Mouse (Mus musculus) intestine, embryonic 15.5 days (tissue): Measurements from ENCODE around the gene Spdl1. TPM values are rescaled to one million over a fixed set of nuclear protein-coding genes. Genes with fewer than 3 reads are reported as not detected.

Experiments used
- ATAC-seq: fragments of 200-750 bp; cut with Nextera tagmentation; 2 replicates; pipeline ENCODE4 v1.8.0; 2017; ENCODE audit warnings: moderate TSS enrichment, moderate library complexity
- H3K27ac ChIP-seq: fragments of 300-500 bp; sonication (generic); 2 replicates; pipeline ENCODE4 v1.5.1; 2015; ENCODE audit warnings: mild to moderate bottlenecking, inconsistent platforms
- H3K27me3 ChIP-seq: fragments of 300-500 bp; sonication (generic); replicated peaks from 2 replicates; pipeline ENCODE4 v1.6.1; 2015; ENCODE audit warnings: inconsistent platforms
- H3K36me3 ChIP-seq: fragments of 300-500 bp; sonication (generic); 2 replicates; pipeline ENCODE4 v1.6.1; 2015; ENCODE audit warnings: inconsistent platforms
- H3K4me1 ChIP-seq: fragments of 300-500 bp; sonication (generic); replicated peaks from 2 replicates; pipeline ENCODE4 v1.6.1; 2015; ENCODE audit warnings: inconsistent platforms
- H3K4me2 ChIP-seq: fragments of 300-500 bp; sonication (generic); replicated peaks from 2 replicates; pipeline ENCODE4 v1.6.1; 2015; ENCODE audit warnings: mild to moderate bottlenecking, inconsistent platforms
- H3K4me3 ChIP-seq: fragments of 300-500 bp; sonication (generic); replicated peaks from 2 replicates; pipeline ENCODE4 v1.5.1; 2015; ENCODE audit warnings: inconsistent platforms
- H3K9ac ChIP-seq: fragments of 300-500 bp; sonication (generic); 2 replicates; pipeline ENCODE4 v1.6.1; 2015; ENCODE audit warnings: inconsistent platforms
- H3K9me3 ChIP-seq: fragments of 300-500 bp; sonication (generic); 2 replicates; pipeline ENCODE4 v1.6.1; 2016; ENCODE audit warnings: inconsistent platforms
- WGBS: fragments of 180-500 bp; shearing (Covaris S2); methylation state at CpG from one replicate; pipeline ENCODE4 v1.1.7; 2015; 5-methylcytosine and 5-hydroxymethylcytosine counted together
- polyA plus RNA-seq: library from polyadenylated mRNA; unstranded; fragments of >200 nt; fragmentation: Nextera tagmentation; extraction: Ambion mirVana; gene quantifications from 2 replicates; pipeline ENCODE4 v1.2.1, GENCODE M21; 2015

Spdl1 gene
- polyA plus RNA-seq = 18.3 and 18.7 TPM in 2 replicates

- no peaks in the 10 kb centered on the region for H3K9me3 ChIP-seq
- no peaks in the 10 kb centered on the region for H3K27me3 ChIP-seq
- peak within 1 kb of the TSS; percentile 82 for H3K4me2 ChIP-seq
- peak within 1 kb of the TSS; percentile 74 for H3K27ac ChIP-seq
- WGBS = under 1% methylated on average over 49 of the region's 49 CpGs
- peak within 1 kb of the TSS; percentile 78 for H3K9ac ChIP-seq
- peaks cover 9% of the 10 kb centered on the region for H3K4me1 ChIP-seq
- peaks cover 5% of the 10 kb centered on the region; the same call in 1 of the 2 replicates for H3K36me3 ChIP-seq
- peak; percentile 99 for ATAC-seq
- peak within 1 kb of the TSS; percentile 78 for H3K4me3 ChIP-seq
Measured at GRCm38 (mm10) chr11:34833318-34834086, at the start of gene Spdl1. Gene Spdl1 (minus strand): TSS chr11:34833641.

- Histone ChIP-seq H3K9ac (no peak overlapping the region), H3K4me1 (no peaks in the 10 kb centered on the region)
- ATAC-seq = peak; percentile 28; the same call in 1 of the 2 replicates
Measured at GRCm38 (mm10) chr11:34881528-34881927, 48.1 kb upstream of the Spdl1 start.

GRCm38 (mm10) chr11:34879678-34880077 lies 46.2 kb upstream of the Spdl1 start:
- Histone ChIP-seq H3K27me3 (no peaks in the 10 kb centered on the region), H3K9ac (no peak overlapping the region), H3K4me3 (no peak overlapping the region), H3K4me1 (no peaks in the 10 kb centered on the region), H3K27ac (no peak overlapping the region), H3K9me3 (no peaks in the 10 kb centered on the region), H3K36me3 (no peaks in the 10 kb centered on the region), H3K4me2 (no peak overlapping the region)
- no peak for ATAC-seq
- WGBS = 63% methylated on average over 1 of the region's 1 CpGs

More at GRCm38 (mm10) chr11:34881528-34881927, 48.1 kb upstream of the Spdl1 start:
- no peaks in the 10 kb centered on the region for H3K27me3 ChIP-seq
- no peak overlapping the region for H3K4me3 ChIP-seq
- 31% methylated on average over 5 of the region's 5 CpGs for WGBS
- H3K9me3 ChIP-seq = no peaks in the 10 kb centered on the region
- no peak overlapping the region for H3K27ac ChIP-seq
- no peak overlapping the region for H3K4me2 ChIP-seq
- no peaks in the 10 kb centered on the region for H3K36me3 ChIP-seq

DNA sequence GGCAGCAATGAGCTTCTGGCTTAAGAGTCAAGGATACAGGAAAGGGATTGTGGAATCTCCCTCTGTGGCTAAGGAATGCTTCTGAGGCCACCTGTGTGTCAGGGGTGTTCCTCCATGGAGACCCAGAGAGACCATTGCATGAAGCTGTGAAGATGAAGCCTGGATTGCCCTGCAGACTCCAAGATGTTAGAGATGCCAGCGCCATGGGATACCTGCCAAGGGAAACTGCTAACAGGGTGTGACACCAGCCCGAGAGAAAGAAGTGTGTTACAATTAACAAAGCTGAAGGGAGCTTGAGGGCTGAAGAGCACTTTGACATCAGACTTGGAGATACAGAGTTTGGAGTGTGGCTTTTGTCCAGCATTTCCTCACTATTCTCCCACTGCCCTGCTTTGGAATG lies 40.4 kb upstream of the Spdl1 start:
- no peaks in the 10 kb centered on the region for H3K4me1 ChIP-seq
- no peak for ATAC-seq
- no peak overlapping the region for H3K4me2 ChIP-seq
- H3K27me3 ChIP-seq = no peaks in the 10 kb centered on the region
- no peaks in the 10 kb centered on the region for H3K9me3 ChIP-seq
- no peak overlapping the region for H3K9ac ChIP-seq
- 81% methylated on average over 2 of the region's 2 CpGs for WGBS
- H3K27ac ChIP-seq = no peak overlapping the region
- H3K36me3 ChIP-seq = no peaks in the 10 kb centered on the region
- no peak overlapping the region for H3K4me3 ChIP-seq

DNA sequence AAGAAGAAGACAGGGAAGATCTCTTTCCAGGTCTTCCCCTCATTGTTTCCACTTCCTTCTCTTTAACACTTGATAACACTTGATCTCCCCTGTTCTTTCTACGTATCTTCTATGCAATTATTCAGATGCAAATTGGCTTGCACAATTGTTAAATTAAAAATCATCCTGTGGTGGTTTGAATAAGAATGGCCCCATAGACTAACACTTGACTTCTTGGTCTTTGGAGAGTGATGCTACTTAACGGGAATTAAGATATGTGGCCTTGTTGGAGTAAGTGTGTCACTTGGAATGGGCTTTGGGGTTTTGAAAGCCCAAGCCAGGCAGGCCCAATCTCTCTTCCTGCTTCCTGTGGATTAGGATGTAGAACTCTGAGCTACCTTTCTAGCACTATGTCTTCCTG lies 39.0 kb upstream of the Spdl1 start:
- H3K9ac ChIP-seq = no peak overlapping the region
- H3K9me3 ChIP-seq = no peaks in the 10 kb centered on the region
- 81% methylated on average over 2 of the region's 2 CpGs for WGBS
- no peak overlapping the region for H3K27ac ChIP-seq
- no peaks in the 10 kb centered on the region for H3K27me3 ChIP-seq
- no peak for ATAC-seq
- H3K4me3 ChIP-seq = no peak overlapping the region
- H3K4me1 ChIP-seq = no peaks in the 10 kb centered on the region
- H3K4me2 ChIP-seq = no peak overlapping the region
- no peaks in the 10 kb centered on the region for H3K36me3 ChIP-seq

GRCm38 (mm10) chr11:34871991-34872390 lies 38.5 kb upstream of the Spdl1 start:
- H3K27ac ChIP-seq = no peak overlapping the region
- H3K4me3 ChIP-seq = no peak overlapping the region
- no peak overlapping the region for H3K9ac ChIP-seq
- WGBS = 71% methylated on average over 3 of the region's 3 CpGs
- ATAC-seq = no peak
- no peaks in the 10 kb centered on the region for H3K27me3 ChIP-seq
- no peaks in the 10 kb centered on the region for H3K36me3 ChIP-seq
- H3K9me3 ChIP-seq = no peaks in the 10 kb centered on the region
- H3K4me2 ChIP-seq = no peak overlapping the region
- no peaks in the 10 kb centered on the region for H3K4me1 ChIP-seq

DNA sequence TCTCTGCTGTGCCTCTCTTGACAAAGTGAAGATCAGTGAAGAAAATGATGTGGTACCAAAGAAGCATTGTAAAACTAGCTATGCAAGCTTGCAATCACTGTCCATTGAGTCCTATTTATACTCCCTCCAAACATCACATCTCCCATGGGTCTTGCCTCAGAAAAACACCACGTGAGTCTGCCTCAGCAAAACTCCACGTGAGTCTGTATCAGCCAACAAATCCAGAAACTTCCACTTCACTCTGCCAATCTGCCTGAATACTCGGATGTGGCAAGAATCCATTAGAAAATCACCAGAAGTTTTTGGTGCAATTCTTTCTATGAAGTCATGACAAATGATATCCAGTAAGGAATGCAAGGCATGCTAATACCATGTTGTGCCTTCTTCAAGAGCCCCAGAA lies 38.0 kb upstream of the Spdl1 start:
- Histone ChIP-seq H3K36me3 (no peaks in the 10 kb centered on the region), H3K4me2 (no peak overlapping the region), H3K27me3 (no peaks in the 10 kb centered on the region), H3K9ac (no peak overlapping the region), H3K27ac (no peak overlapping the region), H3K4me1 (no peaks in the 10 kb centered on the region), H3K9me3 (no peaks in the 10 kb centered on the region), H3K4me3 (no peak overlapping the region)
- ATAC-seq = no peak
- 75% methylated on average over 3 of the region's 3 CpGs for WGBS

GRCm38 (mm10) chr11:34868626-34869025 lies 35.2 kb upstream of the Spdl1 start:
- no peak overlapping the region for H3K4me2 ChIP-seq
- H3K36me3 ChIP-seq = no peaks in the 10 kb centered on the region
- no peak for ATAC-seq
- no peaks in the 10 kb centered on the region for H3K9me3 ChIP-seq
- no peaks in the 10 kb centered on the region for H3K4me1 ChIP-seq
- H3K4me3 ChIP-seq = no peak overlapping the region
- H3K27ac ChIP-seq = no peak overlapping the region
- H3K9ac ChIP-seq = no peak overlapping the region
- 39% methylated on average over 6 of the region's 6 CpGs for WGBS
- no peaks in the 10 kb centered on the region for H3K27me3 ChIP-seq

GRCm38 (mm10) chr11:34865741-34866270 lies 32.4 kb upstream of the Spdl1 start:
- no peak overlapping the region for H3K9ac ChIP-seq
- WGBS = 70% methylated on average over 3 of the region's 3 CpGs
- no peaks in the 10 kb centered on the region for H3K9me3 ChIP-seq
- H3K4me3 ChIP-seq = no peak overlapping the region
- no peak overlapping the region for H3K4me2 ChIP-seq
- no peaks in the 10 kb centered on the region for H3K36me3 ChIP-seq
- H3K27ac ChIP-seq = no peak overlapping the region
- ATAC-seq = no peak
- H3K27me3 ChIP-seq = no peaks in the 10 kb centered on the region
- no peaks in the 10 kb centered on the region for H3K4me1 ChIP-seq

DNA sequence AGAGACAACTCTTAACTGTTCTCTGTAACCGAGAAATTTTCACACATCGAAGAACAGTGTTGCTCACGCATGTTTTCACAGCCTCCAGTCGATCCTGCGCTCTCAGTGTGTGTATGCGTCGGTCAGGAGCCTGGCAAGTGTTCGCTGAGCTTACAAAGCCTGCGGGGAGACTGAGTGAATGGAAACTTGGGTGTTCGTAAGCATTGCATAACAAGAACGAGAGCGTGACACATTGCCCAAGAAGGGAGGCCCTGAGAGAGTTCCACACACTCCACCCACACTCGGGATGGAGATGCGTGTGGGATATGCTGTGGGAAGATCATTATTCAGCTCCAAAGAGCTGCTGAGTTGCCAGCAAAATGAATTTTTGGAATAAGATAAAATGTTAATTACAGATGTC lies 31.7 kb upstream of the Spdl1 start:
- Histone ChIP-seq H3K4me1 (no peaks in the 10 kb centered on the region), H3K36me3 (no peaks in the 10 kb centered on the region), H3K4me3 (no peak overlapping the region), H3K9me3 (no peaks in the 10 kb centered on the region), H3K9ac (no peak overlapping the region), H3K4me2 (no peak overlapping the region), H3K27ac (no peak overlapping the region), H3K27me3 (no peaks in the 10 kb centered on the region)
- 80% methylated on average over 14 of the region's 14 CpGs for WGBS
- no peak for ATAC-seq

DNA sequence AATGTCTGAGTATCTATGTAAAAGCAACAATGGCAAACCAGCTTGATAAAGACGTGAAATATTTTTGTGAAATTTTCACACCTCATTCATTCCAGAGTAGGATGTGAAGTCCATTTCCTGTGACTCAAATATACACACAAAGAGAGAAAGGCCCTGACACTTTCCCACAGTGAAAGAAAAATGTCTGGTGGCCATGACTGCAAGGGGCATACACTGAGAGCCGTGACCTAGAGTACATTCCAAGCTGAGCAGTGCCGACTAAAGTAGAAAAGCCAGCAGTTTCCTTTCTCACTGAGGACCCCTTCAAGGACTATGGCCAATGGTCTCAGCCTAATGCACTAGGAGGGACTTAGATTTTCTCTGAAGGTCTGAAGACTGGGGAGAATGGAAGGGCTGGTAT lies 23.2 kb upstream of the Spdl1 start:
- WGBS = 39% methylated on average over 3 of the region's 3 CpGs
- Histone ChIP-seq H3K36me3 (no peaks in the 10 kb centered on the region), H3K9me3 (no peaks in the 10 kb centered on the region), H3K27ac (no peak overlapping the region), H3K9ac (no peak overlapping the region), H3K27me3 (no peaks in the 10 kb centered on the region), H3K4me3 (no peak overlapping the region), H3K4me1 (no peaks in the 10 kb centered on the region), H3K4me2 (no peak overlapping the region)
- ATAC-seq = no peak

DNA sequence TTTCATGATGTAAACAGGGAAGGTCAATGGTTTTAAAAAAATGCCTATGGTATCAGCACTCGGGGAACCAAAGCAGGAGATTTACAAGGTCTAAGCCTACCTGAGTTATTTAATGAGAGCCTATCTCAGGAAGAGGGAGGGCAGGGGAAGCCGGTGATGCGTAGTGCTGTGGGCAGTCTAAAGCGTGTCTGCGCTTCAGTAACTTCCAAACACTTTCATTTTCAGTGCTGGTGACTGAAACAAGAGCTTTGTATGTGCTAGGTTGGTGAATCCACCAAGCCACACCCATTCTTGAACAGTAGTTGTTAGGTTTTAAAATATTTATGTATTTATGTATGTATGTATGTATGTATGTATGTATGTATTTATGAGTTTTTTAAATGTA lies 12.8 kb upstream of the Spdl1 start:
- Histone ChIP-seq H3K9ac (no peak overlapping the region; the same call in 1 of the 2 replicates), H3K4me1 (no peaks in the 10 kb centered on the region), H3K27ac (no peak overlapping the region), H3K4me2 (peak overlapping the region; percentile 52), H3K36me3 (no peaks in the 10 kb centered on the region), H3K27me3 (no peaks in the 10 kb centered on the region), H3K9me3 (no peaks in the 10 kb centered on the region), H3K4me3 (0 out of 2 replicates have a peak overlapping the region, but pooled peaks have one; percentile 14)
- 37% methylated on average over 5 of the region's 5 CpGs for WGBS
- ATAC-seq = peak; percentile 36; the same call in 1 of the 2 replicates
